27 mouse cellular contexts compared by ENCODE assay signal in genomic region chr4:141341477-141341876, GRCm38 (mm10). TPM values are rescaled to one million over a fixed set of nuclear protein-coding genes. Genes with fewer than 3 reads are reported as not detected.
"Had no signal": no experiment of that assay in that cellular context is flagged by ENCODE, and none has a peak within 500 bp of the region (broad histone marks: within the 10 kb centered on the region; RNA-seq: fewer than 3 reads in every experiment).

No protein-coding gene starts in this region.

- H3K27ac ChIP-seq: kidney, embryonic 15.5 days; limb, embryonic 13.5 days; liver, embryonic 12.5 days; liver, embryonic 15.5 days; lung, embryonic 15.5 days; midbrain, embryonic 12.5 days; midbrain, embryonic 15.5 days; neural tube, embryonic 12.5 days; neural tube, embryonic 15.5 days had no signal

- H3K4me3 ChIP-seq: kidney, embryonic 15.5 days; limb, embryonic 13.5 days; liver, embryonic 12.5 days; liver, embryonic 15.5 days; lung, embryonic 15.5 days; megakaryocyte, embryonic 14.5 days; midbrain, embryonic 12.5 days; midbrain, embryonic 15.5 days; neural tube, embryonic 12.5 days; neural tube, embryonic 15.5 days had no signal

- H3K4me2 ChIP-seq: kidney, embryonic 15.5 days; limb, embryonic 13.5 days; liver, embryonic 12.5 days; liver, embryonic 15.5 days; lung, embryonic 15.5 days; midbrain, embryonic 12.5 days; midbrain, embryonic 15.5 days; neural tube, embryonic 12.5 days; neural tube, embryonic 15.5 days had no signal

- H3K4me1 ChIP-seq: liver, embryonic 15.5 days; megakaryocyte, embryonic 14.5 days had no signal

- H3K36me3 ChIP-seq: kidney, embryonic 15.5 days; limb, embryonic 13.5 days; liver, embryonic 12.5 days; liver, embryonic 15.5 days; lung, embryonic 15.5 days; midbrain, embryonic 12.5 days; midbrain, embryonic 15.5 days; neural tube, embryonic 12.5 days; neural tube, embryonic 15.5 days had no signal

- DNase-seq: kidney, adult 8-10 months; kidney, postnatal 10 days; kidney, postnatal 36 days; left cerebral cortex, postnatal 4 days; liver; lung, adult 18-20 months; lung, postnatal 10 days; lung, postnatal 36 days; right cerebral cortex, adult 18-20 months; right cerebral cortex, postnatal 14 days; right cerebral cortex, postnatal 4 days; thymus, adult 18-20 months; thymus, postnatal 36 days had no signal

- H3K9me3 ChIP-seq: kidney, embryonic 15.5 days; limb, embryonic 13.5 days; liver, embryonic 12.5 days; liver, embryonic 15.5 days; lung, embryonic 15.5 days; midbrain, embryonic 15.5 days; neural tube, embryonic 12.5 days; neural tube, embryonic 15.5 days had no signal

- H3K9ac ChIP-seq: kidney, embryonic 15.5 days; limb, embryonic 13.5 days; liver, embryonic 12.5 days; liver, embryonic 15.5 days; lung, embryonic 15.5 days; midbrain, embryonic 12.5 days; midbrain, embryonic 15.5 days; neural tube, embryonic 12.5 days; neural tube, embryonic 15.5 days had no signal

- ATAC-seq: liver, embryonic 12.5 days; midbrain, embryonic 15.5 days had no signal

- H3K27me3 ChIP-seq: kidney, embryonic 15.5 days; limb, embryonic 13.5 days; lung, embryonic 15.5 days; midbrain, embryonic 15.5 days; neural tube, embryonic 12.5 days; neural tube, embryonic 15.5 days had no signal

RNA-seq across cellular contexts. Expression of gene Clcnka, which starts 57.0 kb away (rescaled TPM):
- total RNA-seq: layer of hippocampus, adult 8-10 months; layer of hippocampus, postnatal 10 days; left cerebral cortex, postnatal 14 days had no signal
- polyA plus RNA-seq: liver, embryonic 12.5 days; liver, embryonic 15.5 days; midbrain, embryonic 12.5 days; midbrain, embryonic 15.5 days; neural tube, embryonic 12.5 days; neural tube, embryonic 15.5 days; urinary bladder, adult 2 months had no signal
